Mouse (Mus musculus) CH12.LX (cell line): ENCODE data around the gene Magohb. TPM values are rescaled to one million over a fixed set of nuclear protein-coding genes. Genes with fewer than 3 reads are reported as not detected.

ENCODE experiments used
- DNase-seq: peaks from one replicate; pipeline ENCODE4 v3.0.0-alpha.2; 2013; ENCODE audit errors: extremely low read depth
- H3K27ac ChIP-seq: 2 replicates; pipeline ENCODE4 v1.5.1; 2012; ENCODE audit warnings: low read depth, mild to moderate bottlenecking, control low read depth, moderate library complexity; ENCODE audit not compliant: insufficient read depth
- H3K27me3 ChIP-seq: replicated peaks from 2 replicates; pipeline ENCODE3; 2012; ENCODE audit warnings: inconsistent platforms
- H3K36me3 ChIP-seq, 2 experiments: replicated peaks in 1 of 2; 2 replicates each; pipeline versions ENCODE3 to v1.6.1; 2012; ENCODE audit warnings: inconsistent platforms in 1 of 2, low read length in 1 of 2, mild to moderate bottlenecking in 1 of 2, mixed read lengths in 1 of 2, moderate library complexity in 1 of 2; ENCODE audit not compliant: control insufficient read depth in 1 of 2, insufficient read depth in 1 of 2
- H3K4me1 ChIP-seq, 2 experiments: 2 replicates each; pipeline ENCODE4 v1.6.1; 2012; ENCODE audit warnings: inconsistent platforms in 1 of 2, moderate library complexity in 1 of 2; ENCODE audit not compliant: insufficient read depth in 2 of 2, control insufficient read depth in 1 of 2
- H3K4me2 ChIP-seq: 2 replicates; pipeline ENCODE4 v1.6.1; 2012; ENCODE audit warnings: low read depth, mild to moderate bottlenecking, control low read depth; ENCODE audit not compliant: poor library complexity, insufficient read depth, severe bottlenecking
- H3K4me3 ChIP-seq, 3 experiments: fragments of 150-350 bp in 1 of 3; sonication (generic) in 1 of 3; replicated peaks in 1 of 3; 2 replicates each; pipeline versions ENCODE3 to v1.5.1; 2011 to 2012; ENCODE audit warnings: low read depth in 2 of 3, low read length in 2 of 3, mild to moderate bottlenecking in 2 of 3, moderate library complexity in 2 of 3, control low read depth in 1 of 3, improper control_type of control experiment in 1 of 3, inconsistent platforms in 1 of 3, mixed read lengths in 1 of 3; ENCODE audit not compliant: poor library complexity in 1 of 3
- H3K79me2 ChIP-seq: replicated peaks from 2 replicates; pipeline ENCODE4 v1.6.1; 2012; ENCODE audit warnings: mild to moderate bottlenecking, moderate library complexity; ENCODE audit not compliant: control insufficient read depth, poor library complexity, insufficient read depth, severe bottlenecking; ENCODE audit errors: extremely low read depth
- H3K9ac ChIP-seq: 2 replicates; pipeline ENCODE4 v1.6.1; 2012; ENCODE audit warnings: low read depth, mild to moderate bottlenecking, control low read depth, moderate library complexity; ENCODE audit not compliant: insufficient read depth
- H3K9me3 ChIP-seq: replicated peaks from 2 replicates; pipeline ENCODE3; 2012; ENCODE audit warnings: low read length, inconsistent platforms, mixed read lengths
- CHD1 ChIP-seq: IDR thresholded peaks from 2 replicates; pipeline ENCODE4 v1.6.1; 2012; ENCODE audit warnings: low read depth, low read length, improper control_type of control experiment, inconsistent platforms
- ELF1 ChIP-seq: IDR thresholded peaks from 2 replicates; pipeline ENCODE4 v1.6.1; 2014; ENCODE audit warnings: low read depth, mild to moderate bottlenecking, inconsistent platforms, low read length, improper control_type of control experiment
- EP300 ChIP-seq: IDR thresholded peaks from 2 replicates; pipeline ENCODE4 v1.6.1; 2011; ENCODE audit warnings: low read length, improper control_type of control experiment
- GABPA ChIP-seq: IDR thresholded peaks from 2 replicates; pipeline ENCODE4 v1.6.1; 2012; ENCODE audit warnings: low read depth, low read length, improper control_type of control experiment, inconsistent platforms; ENCODE audit not compliant: insufficient replicate concordance
- HCFC1 ChIP-seq: IDR thresholded peaks from 2 replicates; pipeline ENCODE4 v1.6.1; 2012; ENCODE audit warnings: low read depth, mild to moderate bottlenecking, inconsistent platforms, low read length, improper control_type of control experiment
- IRF4 ChIP-seq: IDR thresholded peaks from 2 replicates; pipeline ENCODE4 v1.6.1; 2014; ENCODE audit warnings: low read depth, mild to moderate bottlenecking, inconsistent platforms, low read length, improper control_type of control experiment
- MAX ChIP-seq: IDR thresholded peaks from 2 replicates; pipeline ENCODE4 v1.6.1; 2011; ENCODE audit warnings: low read length, improper control_type of control experiment
- MXI1 ChIP-seq: IDR thresholded peaks from 2 replicates; pipeline ENCODE4 v1.6.1; 2011; ENCODE audit warnings: mild to moderate bottlenecking, low read depth, low read length, improper control_type of control experiment
- MYC ChIP-seq: IDR thresholded peaks from 2 replicates; pipeline ENCODE4 v1.6.1; 2011; ENCODE audit warnings: low read depth, mild to moderate bottlenecking, improper control_type of control experiment, low read length
- PAX5 ChIP-seq: IDR thresholded peaks from 2 replicates; pipeline ENCODE4 v1.6.1; 2012; ENCODE audit warnings: low read length, inconsistent platforms, mixed read lengths
- POLR2A ChIP-seq: IDR thresholded peaks from 2 replicates; pipeline ENCODE4 v1.6.1; 2011; ENCODE audit warnings: low read depth, mild to moderate bottlenecking, improper control_type of control experiment, low read length
- POLR2AphosphoS2 ChIP-seq: IDR thresholded peaks from 2 replicates; pipeline ENCODE4 v1.6.1; 2011; ENCODE audit warnings: low read depth, low read length, improper control_type of control experiment
- RCOR1 ChIP-seq: conservative IDR thresholded peaks from 2 replicates; pipeline ENCODE4 v1.6.1; 2012; ENCODE audit warnings: low read depth, mild to moderate bottlenecking, inconsistent platforms, low read length, improper control_type of control experiment
- SIN3A ChIP-seq: IDR thresholded peaks from 2 replicates; pipeline ENCODE4 v1.6.1; 2012; ENCODE audit warnings: low read length, improper control_type of control experiment, inconsistent platforms
- ZKSCAN1 ChIP-seq: IDR thresholded peaks from 2 replicates; pipeline ENCODE4 v1.6.1; 2012; ENCODE audit warnings: low read depth, inconsistent platforms, low read length, improper control_type of control experiment, borderline replicate concordance
- dilution Hi-C: fragments of 300-500 bp; cut with MboI; formaldehyde crosslinking; loops from 2 replicates; pipeline ENCODE4 v1.14.3; 2020; ENCODE audit warnings: low sequenced_read_pairs; ENCODE audit not compliant: extremely low pct_unique_long_range_greater_than_20kb, extremely low pct_ligation_motif_present
- in situ Hi-C: fragments of 300-500 bp; cut with MboI; formaldehyde crosslinking; loops from 3 replicates; pipeline ENCODE4 v1.14.3; 2019; ENCODE audit warnings: low sequenced_read_pairs, low pct_ligation_motif_present, low pct_unique_long_range_greater_than_20kb, mixed read lengths
- polyA plus RNA-seq: library from polyadenylated mRNA; unstranded; fragments of >175 nt; gene quantifications from 2 replicates; pipeline ENCODE4 v1.2.1, GENCODE M21; 2012; ENCODE audit warnings: low read depth; ENCODE audit not compliant: insufficient read length
- total RNA-seq, 2 experiments: library from RNA; depleted of rRNA; stranded (reverse); fragments of 300-350 nt in 1 of 2; fragments of >200 nt in 1 of 2; gene quantifications; 2 replicates each; pipeline ENCODE4 v1.2.3; 2012 to 2014

Magohb gene
- total and polyA plus RNA-seq, 3 experiments, result 19.6 to 78.5 (median 32.2) TPM

DNA sequence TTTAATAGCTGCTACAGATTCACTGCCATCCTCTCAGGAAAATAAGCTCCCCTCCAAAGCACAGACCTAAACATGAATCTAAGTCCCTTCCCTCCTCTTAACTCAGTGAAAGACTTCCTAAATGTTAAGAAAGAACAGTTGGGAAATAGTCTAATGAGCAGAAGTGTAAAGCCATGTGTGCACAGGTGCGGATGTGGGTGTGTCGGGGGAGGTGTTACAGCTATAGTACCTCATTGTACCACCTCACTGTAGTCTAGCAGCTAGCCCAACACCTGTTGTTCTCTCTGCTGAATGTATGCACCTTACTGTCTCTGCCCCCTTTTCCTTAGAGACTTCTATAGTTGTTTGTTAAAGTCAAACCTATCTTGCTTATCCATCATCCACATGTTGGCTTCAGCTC, 34.0 kb upstream of the Magohb start:
- in situ Hi-C loops, result no loop called here
- no peak overlapping the region for H3K4me3 ChIP-seq
- no peaks in the 10 kb centered on the region for H3K9me3 ChIP-seq
- H3K4me1 ChIP-seq, result no peaks in the 10 kb centered on the region
- DNase-seq, result no peak
- H3K27ac ChIP-seq, result no peak overlapping the region
- dilution Hi-C loops, result no loop called here
- H3K27me3 ChIP-seq, result peaks cover 62% of the 10 kb centered on the region
- no peaks in the 10 kb centered on the region for H3K79me2 ChIP-seq
- H3K36me3 ChIP-seq, result no peaks in the 10 kb centered on the region
- no peak overlapping the region for H3K9ac ChIP-seq
- H3K4me2 ChIP-seq, result no peak overlapping the region
- no peak for TF ChIP-seq RCOR1
- no peak for TF ChIP-seq MYC
- no peak for TF ChIP-seq MXI1
- no peak for TF ChIP-seq HCFC1
- no peak for TF ChIP-seq GABPA
- TF ChIP-seq PAX5, result no peak
- TF ChIP-seq EP300, result no peak
- no peak for TF ChIP-seq SIN3A
- no peak for TF ChIP-seq CHD1
- TF ChIP-seq POLR2A, result no peak
- no peak for TF ChIP-seq MAX
- TF ChIP-seq IRF4, result no peak
- no peak for TF ChIP-seq ZKSCAN1
- TF ChIP-seq, all 38 proteins: peak for 0

DNA sequence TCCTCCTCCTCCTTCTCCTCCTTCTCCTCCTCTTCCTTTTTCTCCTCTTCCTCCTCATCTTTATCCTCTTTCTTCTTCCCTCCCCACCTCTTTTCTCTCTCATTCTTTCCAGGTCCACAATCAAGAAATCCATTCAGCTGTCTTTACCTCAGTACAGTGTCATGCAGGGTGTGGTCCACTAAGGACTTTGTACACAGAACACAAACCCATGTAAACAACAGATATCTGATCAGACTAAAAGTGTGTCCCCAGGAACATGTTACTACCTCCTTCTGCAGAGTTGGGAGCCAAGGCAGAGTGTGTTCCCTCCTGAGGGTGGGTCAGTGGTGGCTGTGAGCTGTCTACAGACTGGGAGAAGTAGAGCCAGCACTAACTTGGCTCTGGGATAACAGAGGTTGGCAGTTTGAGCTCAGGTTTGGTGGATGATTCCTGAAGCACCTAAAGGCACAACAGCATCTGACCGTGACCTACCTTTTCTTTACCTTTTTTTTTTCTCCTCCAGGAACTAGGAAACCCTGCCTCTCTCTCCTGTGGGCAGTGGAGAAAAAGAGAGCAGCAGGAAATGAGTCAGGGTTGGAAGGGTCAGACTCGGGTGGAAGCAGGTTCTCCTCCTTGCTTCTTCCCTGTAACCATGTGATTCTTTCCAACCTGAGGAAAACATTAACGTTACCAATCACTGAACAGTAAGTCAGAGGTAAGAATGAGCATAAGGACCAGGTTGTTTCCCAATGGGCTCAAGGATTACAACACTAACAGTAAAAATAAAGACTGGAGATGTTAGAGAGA, 29.0 kb upstream of the Magohb start:
- TF ChIP-seq MXI1, result no peak
- no peak for TF ChIP-seq MAX
- TF ChIP-seq POLR2AphosphoS2, result no peak
- no peak for TF ChIP-seq ELF1
- no peak for TF ChIP-seq RCOR1
- Histone ChIP-seq H3K4me2 (no peak overlapping the region), H3K4me1 (no peaks in the 10 kb centered on the region), H3K79me2 (no peaks in the 10 kb centered on the region), H3K36me3 (no peaks in the 10 kb centered on the region), H3K4me3 (no peak overlapping the region), H3K27me3 (peaks cover 67% of the 10 kb centered on the region), H3K9me3 (no peaks in the 10 kb centered on the region), H3K27ac (no peak overlapping the region), H3K9ac (no peak overlapping the region)
- dilution Hi-C loops (no loop called here), in situ Hi-C loops (no loop called here)
- DNase-seq, result no peak
